Mouse (Mus musculus) embryonic facial prominence, embryonic 14.5 days (tissue): ENCODE measurements around the gene Ubxn10. TPM values are rescaled to one million over a fixed set of nuclear protein-coding genes. Genes with fewer than 3 reads are reported as not detected.
A peak's percentile ranks its signal among the peaks of the same experiment; 100 is the strongest.

Experiments
- ATAC-seq: fragments of 200-750 bp; cut with Nextera tagmentation; 2 replicates; pipeline ENCODE4 v1.8.0; 2017; ENCODE audit warnings: low read depth, moderate number of reproducible peaks, moderate TSS enrichment
- DNase-seq: peaks from one replicate; pipeline ENCODE4 v3.0.0-alpha.2; 2015; ENCODE audit warnings: low spot score
- H3K27ac ChIP-seq: fragments of 300-500 bp; sonication (generic); replicated peaks from 2 replicates; pipeline ENCODE4 v1.5.1; 2014; ENCODE audit warnings: low read depth, mild to moderate bottlenecking, low read length, moderate library complexity
- H3K27me3 ChIP-seq: fragments of 300-500 bp; sonication (generic); replicated peaks from 2 replicates; pipeline ENCODE4 v1.6.1; 2014; ENCODE audit warnings: low read length; ENCODE audit not compliant: control insufficient read depth, insufficient read depth
- H3K36me3 ChIP-seq: fragments of 300-500 bp; sonication (generic); 2 replicates; pipeline ENCODE4 v1.6.1; 2014; ENCODE audit warnings: low read length, mixed read lengths; ENCODE audit not compliant: control insufficient read depth, insufficient read depth
- H3K4me1 ChIP-seq: fragments of 300-500 bp; sonication (generic); 2 replicates; pipeline ENCODE4 v1.6.1; 2014; ENCODE audit warnings: antibody characterized with exemption, low read length; ENCODE audit not compliant: control insufficient read depth, insufficient read depth
- H3K4me2 ChIP-seq: fragments of 300-500 bp; sonication (generic); 2 replicates; pipeline ENCODE4 v1.6.1; 2014; ENCODE audit warnings: low read depth, mild to moderate bottlenecking, low read length, moderate library complexity, mixed read lengths
- H3K4me3 ChIP-seq: fragments of 300-500 bp; sonication (generic); 2 replicates; pipeline ENCODE4 v1.5.1; 2014; ENCODE audit warnings: low read depth, mild to moderate bottlenecking, low read length
- H3K9ac ChIP-seq: fragments of 300-500 bp; sonication (generic); 2 replicates; pipeline ENCODE4 v1.6.1; 2014; ENCODE audit warnings: low read depth, mild to moderate bottlenecking, low read length, moderate library complexity, mixed read lengths
- H3K9me3 ChIP-seq: fragments of 300-500 bp; sonication (generic); 2 replicates; pipeline ENCODE4 v1.6.1; 2016; ENCODE audit warnings: low read length; ENCODE audit not compliant: control insufficient read depth
- WGBS: fragments of 180-500 bp; shearing (Covaris S2); extraction: QIAGEN DNeasy Blood & Tissue Kit; methylation state at CpG from one replicate; pipeline ENCODE4 v1.1.7; 2014; 5-methylcytosine and 5-hydroxymethylcytosine counted together
- polyA plus RNA-seq: library from polyadenylated mRNA; unstranded; fragments of >200 nt; fragmentation: Nextera tagmentation; extraction: Ambion mirVana; gene quantifications from 2 replicates; pipeline ENCODE4 v1.2.1, GENCODE M21; 2014

Ubxn10 gene
- 2.2 and 4.7 TPM in 2 replicates for polyA plus RNA-seq

DNA sequence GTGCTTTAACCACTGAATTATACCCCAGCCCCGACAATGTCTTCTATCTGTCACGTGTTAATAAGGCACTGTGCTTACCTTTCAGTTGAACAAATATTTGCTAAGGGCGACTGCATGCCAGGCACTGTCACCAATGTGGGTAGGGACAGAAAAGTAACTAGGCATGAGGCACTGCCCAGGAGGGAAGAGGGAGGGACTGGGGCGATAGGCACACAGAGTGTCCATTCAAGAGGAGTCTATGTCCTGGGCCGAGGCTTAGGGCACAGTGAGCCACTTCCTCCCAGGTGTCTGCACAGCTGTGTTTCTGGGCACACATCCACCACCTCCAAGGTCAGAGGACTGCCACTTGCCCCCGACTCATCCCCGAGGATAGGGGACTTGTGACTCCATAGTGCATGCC, at the start of gene Ubxn10:
Ubxn10 (minus strand) TSS at position 137 of the 400 bp plus-strand sequence.
- no peak within 1 kb of the TSS for H3K4me3 ChIP-seq
- H3K9ac ChIP-seq: no peak within 1 kb of the TSS
- no peaks in the 10 kb centered on the region for H3K36me3 ChIP-seq
- DNase-seq: no peak
- H3K4me2 ChIP-seq: no peak within 1 kb of the TSS
- 60% methylated on average over 7 of the region's 7 CpGs for WGBS
- H3K4me1 ChIP-seq: peaks cover 6% of the 10 kb centered on the region; the same call in 1 of the 2 replicates
- peak; percentile 32; the same call in 1 of the 2 replicates for ATAC-seq
- H3K9me3 ChIP-seq: no peaks in the 10 kb centered on the region
- H3K27ac ChIP-seq: no peak within 1 kb of the TSS
- H3K27me3 ChIP-seq: no peaks in the 10 kb centered on the region

DNA sequence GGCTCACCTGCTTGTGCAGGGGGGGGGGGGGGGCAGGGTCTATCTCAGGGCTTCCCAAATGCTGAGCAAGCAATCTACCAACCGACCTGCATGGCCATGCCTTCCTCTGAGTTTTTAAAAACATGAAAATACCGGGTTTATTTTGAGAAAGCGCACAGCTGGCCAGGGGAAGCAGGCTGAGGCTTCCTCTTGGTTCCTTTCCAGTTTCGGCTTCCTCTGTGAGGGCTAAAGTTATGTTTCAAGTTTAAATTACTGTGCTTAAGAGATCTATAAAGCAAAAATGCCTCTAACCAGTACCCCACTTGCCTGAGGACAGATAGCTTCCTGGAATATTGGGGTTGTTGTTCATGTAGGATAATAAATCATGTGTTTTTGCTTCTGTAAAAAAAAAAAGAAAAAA, 49.2 kb upstream of the Ubxn10 start:
- 40% methylated on average over 4 of the region's 4 CpGs for WGBS
- Histone ChIP-seq H3K4me1 (no peaks in the 10 kb centered on the region), H3K9ac (no peak overlapping the region), H3K4me2 (no peak overlapping the region), H3K36me3 (no peaks in the 10 kb centered on the region), H3K4me3 (no peak overlapping the region), H3K9me3 (no peaks in the 10 kb centered on the region), H3K27ac (no peak overlapping the region), H3K27me3 (no peaks in the 10 kb centered on the region)
- ATAC-seq (no peak), DNase-seq (no peak)

DNA sequence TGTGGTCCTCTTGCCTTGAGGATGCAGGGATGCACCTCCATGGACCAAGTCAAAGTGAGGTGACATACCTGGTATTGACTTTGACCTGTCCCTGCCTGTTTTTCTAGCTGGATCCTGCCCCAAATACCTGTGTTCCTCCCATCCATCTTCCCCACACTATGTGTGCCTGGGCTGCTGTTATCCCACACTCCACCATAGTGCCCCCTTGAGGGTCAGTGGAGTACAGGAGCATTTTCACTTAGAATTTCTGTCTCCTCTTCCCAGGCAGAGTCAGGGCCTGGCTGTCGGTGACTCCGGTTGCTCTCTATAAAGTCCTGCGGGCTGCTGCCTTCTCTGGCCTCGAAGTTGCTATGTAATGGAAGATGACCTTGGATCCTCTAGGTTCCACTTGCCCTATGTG, 48.8 kb upstream of the Ubxn10 start:
- WGBS: 50% methylated on average over 4 of the region's 4 CpGs
- H3K4me3 ChIP-seq: no peak overlapping the region
- ATAC-seq (no peak), DNase-seq (no peak)
- no peak overlapping the region for H3K27ac ChIP-seq
- H3K27me3 ChIP-seq: no peaks in the 10 kb centered on the region
- H3K36me3 ChIP-seq: no peaks in the 10 kb centered on the region
- H3K4me1 ChIP-seq: no peaks in the 10 kb centered on the region
- no peak overlapping the region for H3K9ac ChIP-seq
- H3K9me3 ChIP-seq: no peaks in the 10 kb centered on the region
- H3K4me2 ChIP-seq: no peak overlapping the region

DNA sequence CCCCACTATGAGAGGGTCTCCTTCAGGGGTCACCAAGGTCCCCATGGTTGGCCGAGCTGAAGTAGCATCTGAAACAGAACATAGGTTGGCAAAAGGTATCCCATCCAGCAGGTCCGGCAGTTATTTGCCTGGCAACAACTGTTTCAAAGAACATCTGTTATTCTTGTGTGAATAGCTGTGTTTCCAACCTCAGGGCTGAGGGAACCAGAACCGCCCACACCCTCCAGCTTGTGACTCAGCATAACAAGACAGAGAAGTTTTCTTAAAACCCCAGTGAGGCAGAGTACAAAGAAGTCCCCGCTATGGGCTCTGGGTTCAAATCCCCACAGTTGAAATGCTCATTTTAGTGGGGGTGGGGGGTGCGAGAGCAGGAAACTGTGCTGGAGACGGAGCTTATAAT, 45.1 kb upstream of the Ubxn10 start:
- no peak overlapping the region for H3K4me2 ChIP-seq
- ATAC-seq (no peak), DNase-seq (no peak)
- H3K4me3 ChIP-seq: no peak overlapping the region
- H3K27ac ChIP-seq: no peak overlapping the region
- H3K36me3 ChIP-seq: no peaks in the 10 kb centered on the region
- no peaks in the 10 kb centered on the region for H3K27me3 ChIP-seq
- WGBS: 70% methylated on average over 6 of the region's 6 CpGs
- peaks cover 6% of the 10 kb centered on the region for H3K4me1 ChIP-seq
- no peak overlapping the region for H3K9ac ChIP-seq
- H3K9me3 ChIP-seq: no peaks in the 10 kb centered on the region

DNA sequence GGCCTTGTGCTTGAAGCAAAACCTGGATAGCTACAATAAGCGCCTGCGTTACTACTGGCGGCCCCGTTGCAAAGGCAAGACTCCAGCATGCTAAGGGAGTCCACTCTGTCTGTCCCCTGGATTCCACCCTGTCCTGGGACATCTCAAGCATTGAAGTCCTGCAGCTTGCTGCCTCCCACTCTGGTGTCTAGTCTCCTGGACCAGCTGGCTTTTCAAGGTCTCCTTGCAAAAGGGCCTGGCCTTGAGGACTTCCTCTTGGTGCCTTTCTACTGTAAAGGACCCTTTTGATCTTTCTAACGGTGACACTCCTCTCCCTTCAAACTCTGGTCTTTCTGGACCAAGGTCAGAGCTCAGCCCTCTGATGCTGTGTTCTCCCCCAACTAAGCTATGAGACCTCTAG, 43.3 kb upstream of the Ubxn10 start:
- 86% methylated on average over 5 of the region's 5 CpGs for WGBS
- Histone ChIP-seq H3K4me3 (no peak overlapping the region), H3K36me3 (no peaks in the 10 kb centered on the region), H3K27me3 (no peaks in the 10 kb centered on the region), H3K27ac (no peak overlapping the region), H3K9me3 (no peaks in the 10 kb centered on the region), H3K4me2 (no peak overlapping the region), H3K4me1 (peaks cover 6% of the 10 kb centered on the region), H3K9ac (no peak overlapping the region)
- ATAC-seq: no peak
- no peak for DNase-seq

DNA sequence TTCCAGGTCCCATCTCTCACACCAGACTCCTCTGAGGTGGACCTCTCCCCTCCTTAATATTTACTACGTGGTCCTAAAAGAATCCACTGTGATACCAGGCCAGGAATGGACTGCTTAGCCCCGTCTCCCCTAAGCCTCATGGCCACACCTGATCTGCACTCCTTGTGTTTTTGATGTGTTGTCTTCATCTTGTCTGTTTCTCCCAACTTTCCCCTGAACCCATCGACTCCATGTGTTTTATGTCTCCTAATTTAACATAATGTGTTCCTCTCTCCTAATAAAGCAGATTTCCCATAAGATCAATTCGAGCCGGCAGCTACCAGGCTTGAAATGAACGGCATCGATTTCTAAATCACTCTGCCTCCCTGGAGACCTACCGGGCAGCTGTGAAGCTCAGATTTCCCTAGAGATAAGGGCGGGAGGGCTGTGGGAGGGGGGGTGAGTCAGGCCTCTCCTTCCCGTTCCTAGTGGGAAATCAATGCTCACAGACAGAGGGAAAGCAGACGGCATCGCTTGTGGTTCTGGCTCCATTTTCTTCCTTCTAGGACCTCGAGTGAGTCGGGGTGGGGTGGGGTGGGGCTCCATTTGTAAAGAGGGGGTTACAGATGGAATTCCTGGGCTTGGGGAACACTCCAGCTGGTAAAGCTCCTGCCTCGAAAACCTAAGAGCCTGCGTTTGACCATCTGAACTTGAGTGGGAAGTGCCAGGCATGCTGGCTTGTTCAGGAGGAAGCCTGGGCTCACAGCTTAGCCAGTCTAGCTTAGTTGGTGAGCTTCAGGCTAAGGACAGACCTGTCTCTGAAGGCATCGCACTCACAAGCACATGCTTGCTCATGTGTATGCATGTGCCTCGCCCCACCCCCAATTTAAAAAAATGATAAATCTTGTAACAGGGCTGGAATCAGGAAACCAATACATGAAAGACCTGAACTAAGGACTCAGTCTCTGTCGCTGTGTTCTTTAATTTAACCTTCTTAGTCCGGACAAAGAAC, 40.7 kb upstream of the Ubxn10 start:
- peak; percentile 41; the same call in 1 of the 2 replicates for ATAC-seq

DNA sequence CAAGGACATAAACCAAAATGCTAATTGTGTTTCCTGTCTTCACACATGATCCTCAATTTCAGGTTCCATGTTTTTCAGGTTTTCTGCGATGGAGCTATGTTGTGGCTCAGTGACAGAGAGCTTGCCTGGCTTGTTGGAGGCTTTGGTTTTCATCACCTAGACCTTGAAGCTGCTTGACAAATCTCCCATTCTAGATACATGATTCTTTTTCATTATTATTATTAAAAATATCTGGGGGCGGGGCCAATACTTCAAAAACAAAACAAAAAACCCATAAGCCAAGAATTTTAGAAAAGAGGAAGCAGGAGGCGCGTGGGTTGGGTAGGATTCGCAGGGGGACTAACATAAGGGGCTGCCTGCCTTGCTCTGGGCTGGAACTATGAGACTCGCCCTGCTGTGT, 38.5 kb upstream of the Ubxn10 start, which contains the start of gene Pla2g2d:
Pla2g2d (plus strand) TSS at position 301 of the 400 bp plus-strand sequence.
- Histone ChIP-seq H3K4me3 (no peak within 1 kb of the TSS), H3K27me3 (no peaks in the 10 kb centered on the region), H3K36me3 (no peaks in the 10 kb centered on the region), H3K9me3 (no peaks in the 10 kb centered on the region), H3K4me2 (no peak within 1 kb of the TSS), H3K9ac (no peak within 1 kb of the TSS), H3K27ac (no peak within 1 kb of the TSS), H3K4me1 (peaks cover 6% of the 10 kb centered on the region)
- 78% methylated on average over 6 of the region's 6 CpGs for WGBS
- DNase-seq (no peak), ATAC-seq (no peak)

More for the DNA sequence above, 40.7 kb upstream of the Ubxn10 start:
- H3K36me3 ChIP-seq: no peaks in the 10 kb centered on the region
- no peak overlapping the region for H3K4me3 ChIP-seq
- no peak overlapping the region for H3K9ac ChIP-seq
- DNase-seq: peak; percentile 32
- H3K27me3 ChIP-seq: no peaks in the 10 kb centered on the region
- H3K4me2 ChIP-seq: no peak overlapping the region
- peaks cover 6% of the 10 kb centered on the region for H3K4me1 ChIP-seq
- H3K9me3 ChIP-seq: no peaks in the 10 kb centered on the region
- 32% methylated on average over 19 of the region's 20 CpGs for WGBS
- no peak overlapping the region for H3K27ac ChIP-seq

DNA sequence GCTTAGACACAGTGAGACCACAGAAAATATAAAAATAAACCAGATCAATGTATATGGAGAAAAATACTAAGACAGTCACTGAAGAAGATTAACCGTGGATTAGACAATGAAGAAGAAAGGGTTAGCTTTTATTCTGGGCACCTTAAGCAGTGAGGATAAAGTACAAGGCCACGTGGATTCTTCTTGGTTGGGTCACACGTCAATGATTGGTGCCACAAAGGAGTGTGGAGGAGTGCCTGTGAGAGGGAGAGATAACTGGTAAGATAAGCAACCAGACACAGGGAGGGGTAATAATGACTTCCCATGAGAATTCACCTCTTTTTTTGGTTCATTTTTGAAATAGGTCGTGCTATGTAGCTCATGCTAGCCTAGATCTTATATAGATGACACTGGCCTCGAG, 35.4 kb upstream of the Ubxn10 start:
- no peak overlapping the region for H3K4me3 ChIP-seq
- 82% methylated on average over 5 of the region's 5 CpGs for WGBS
- ATAC-seq: no peak

More for the DNA sequence above, 35.4 kb upstream of the Ubxn10 start:
- Histone ChIP-seq H3K27me3 (no peaks in the 10 kb centered on the region), H3K9me3 (no peaks in the 10 kb centered on the region), H3K9ac (no peak overlapping the region), H3K4me2 (no peak overlapping the region), H3K36me3 (no peaks in the 10 kb centered on the region), H3K27ac (no peak overlapping the region), H3K4me1 (no peaks in the 10 kb centered on the region)
- DNase-seq: no peak
